Mouse (Mus musculus): ENCODE data around the gene Ccdc130. TPM values are rescaled to one million over a fixed set of nuclear protein-coding genes. Genes with fewer than 3 reads are reported as not detected.

Gene Ccdc130
- 10 to 100 TPM; 17.1 to 21.0 TPM for total RNA-seq (2023)

DNA sequence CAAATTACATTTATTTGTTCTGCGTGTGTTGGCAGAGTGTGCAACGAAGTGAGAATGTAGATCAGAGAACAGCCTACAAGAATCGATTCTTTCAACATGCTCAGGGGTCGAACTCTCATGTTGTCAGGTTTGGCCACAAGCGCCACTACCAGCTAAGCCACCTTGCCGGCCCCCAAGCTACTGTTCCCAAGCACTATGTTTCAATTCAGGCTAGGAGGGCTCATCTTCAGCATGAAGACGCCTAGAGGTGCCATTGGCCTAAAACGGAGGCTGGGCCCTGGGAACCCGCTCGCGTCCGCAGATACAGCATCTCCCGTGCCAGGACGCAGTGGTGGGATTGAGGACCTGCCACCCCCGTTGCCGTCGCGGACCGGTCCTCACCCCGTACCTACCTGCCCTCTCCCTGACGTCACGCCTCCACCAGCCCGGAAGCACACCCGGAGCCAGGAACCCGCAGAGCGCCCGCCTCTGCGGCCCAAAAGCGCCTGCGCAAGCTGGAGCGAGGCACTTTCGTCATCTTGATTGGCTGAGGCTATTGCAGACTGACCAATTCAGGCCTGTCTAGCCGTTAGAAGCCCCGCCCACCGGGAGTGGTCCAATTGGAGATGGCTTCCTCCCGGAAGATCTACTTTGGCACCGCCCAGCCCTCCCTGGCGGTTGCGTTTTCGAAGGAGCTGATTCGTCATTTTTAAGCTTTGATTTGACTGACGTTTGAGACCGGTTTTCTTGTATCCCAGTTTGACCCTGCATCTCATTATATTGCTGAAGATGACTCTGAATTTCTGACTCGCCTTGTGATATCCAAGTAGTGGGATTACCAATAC lies at the start of gene Ccdc130:
TSS of gene Ccdc130 (minus strand) at position 431 of the 824 bp plus-strand sequence.

DNA sequence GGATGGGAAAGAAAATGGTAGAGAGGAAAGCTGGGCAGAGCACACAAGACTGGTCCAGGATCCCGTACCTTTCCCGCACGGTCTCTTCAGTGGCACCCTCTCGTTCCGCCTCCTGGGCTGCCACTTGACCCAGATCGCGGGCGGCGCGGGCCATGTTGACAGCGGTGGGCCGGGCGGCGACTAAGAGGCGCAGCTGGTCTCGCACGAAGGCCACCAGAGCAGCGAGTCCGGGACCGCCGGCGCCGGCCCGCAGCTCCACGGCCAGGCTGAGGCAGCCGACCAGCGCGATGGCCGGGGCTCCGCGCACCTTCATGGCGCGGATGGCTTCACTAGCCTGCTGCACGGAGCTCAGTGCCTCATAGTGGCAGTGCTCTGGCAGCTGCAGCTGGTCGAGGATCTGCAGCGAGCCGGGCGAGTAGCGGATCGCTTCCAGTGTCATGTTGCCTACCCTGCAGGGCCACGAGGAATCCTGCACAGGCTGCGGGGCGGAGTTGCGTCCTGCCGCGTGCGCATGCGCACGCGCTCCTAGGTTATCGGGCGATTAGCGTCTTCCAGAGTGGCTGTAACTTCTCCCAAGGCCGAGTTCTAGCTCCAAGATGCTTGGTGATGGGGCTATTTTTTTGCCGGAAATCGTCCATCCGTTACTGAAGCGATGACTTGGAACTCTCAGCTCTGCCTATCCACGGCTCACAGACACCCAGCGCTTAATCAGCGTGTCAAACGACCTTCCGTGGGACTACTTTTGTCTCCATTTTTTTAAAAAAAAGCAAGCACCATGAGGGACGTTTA lies 13.2 kb downstream of the Ccdc130 start, which contains the start of gene Mri1:
TSS of gene Mri1 (minus strand) at position 505 of the 789 bp plus-strand sequence.

DNA sequence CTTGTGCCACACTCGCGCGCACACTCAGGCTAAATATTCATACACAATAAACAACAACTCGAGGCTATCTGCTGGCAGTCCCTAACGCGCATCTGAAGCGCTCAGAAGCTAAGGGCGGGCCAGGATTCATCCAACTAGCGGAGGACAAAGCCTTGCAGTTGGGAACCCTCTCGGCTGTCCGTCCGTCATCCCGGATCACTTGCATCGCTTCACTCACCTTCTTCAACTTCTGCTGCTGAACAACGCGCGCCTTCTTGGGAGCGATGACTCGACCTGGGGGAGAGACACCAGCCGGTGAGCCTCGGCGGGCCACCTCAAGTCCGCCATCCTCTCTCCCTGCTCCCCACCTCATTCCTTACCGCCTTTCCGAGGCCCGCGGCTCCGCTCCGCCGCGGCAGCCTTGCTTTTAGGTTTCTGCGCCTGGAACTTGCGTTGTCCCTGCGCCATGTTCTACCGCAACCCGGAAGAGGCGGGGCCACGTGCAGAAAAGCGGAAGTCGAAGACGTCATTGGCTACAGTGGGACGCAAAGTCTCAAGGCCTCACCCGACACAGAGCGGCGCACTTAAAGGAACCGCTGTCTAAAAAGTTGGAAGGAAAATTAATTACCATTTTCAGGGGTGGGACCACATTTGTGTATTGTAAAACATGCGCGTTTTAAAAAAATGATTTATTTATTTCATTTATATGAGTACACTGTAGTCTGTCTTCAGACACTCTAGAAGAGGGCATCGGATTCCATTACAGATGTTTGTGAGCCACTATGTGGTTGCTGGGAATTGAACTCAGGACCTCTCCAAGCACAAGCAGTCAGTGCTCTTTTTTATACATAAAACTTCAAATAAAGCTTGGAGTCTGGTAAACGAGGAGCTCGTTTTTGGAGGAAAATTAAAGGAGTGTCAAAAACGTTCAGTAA lies 20.7 kb downstream of the Ccdc130 start, which contains the start of gene D8Ertd738e:
TSS of gene D8Ertd738e (minus strand) at position 463 of the 914 bp plus-strand sequence.

DNA sequence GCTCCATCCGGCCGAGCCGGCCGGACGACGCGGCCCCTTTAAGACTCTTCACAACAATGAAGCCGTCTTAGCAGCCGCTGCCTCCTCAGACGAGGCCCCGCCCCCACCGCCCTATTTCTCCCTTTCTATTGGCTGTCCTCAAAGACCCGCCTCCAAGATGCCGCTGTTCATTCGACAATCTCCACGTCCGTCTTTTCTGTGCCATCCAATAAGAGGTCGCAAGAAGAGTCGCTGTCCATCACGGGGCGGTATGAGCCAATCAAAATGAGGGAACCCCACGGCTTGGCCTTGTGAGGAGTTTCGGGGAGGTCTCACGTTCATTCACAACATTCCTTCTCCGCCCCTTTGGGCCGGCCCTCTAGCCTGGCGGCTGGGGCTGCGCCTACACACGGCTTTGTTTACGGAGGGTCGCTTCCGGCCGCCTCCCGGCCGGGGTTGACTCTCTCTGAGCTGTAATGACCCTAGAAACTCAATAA lies 33.1 kb downstream of the Ccdc130 start, which contains the start of gene Zswim4:
TSS of gene Zswim4 (minus strand) at position 58 of the 476 bp plus-strand sequence.

Other genes starting within 250 kb of the Ccdc130 start
- not detected for gene Palm3, start 248.9 kb downstream of the Ccdc130 start, total RNA-seq (2023)
- 10 to 100 TPM; 13.8 to 15.3 TPM for gene Il27ra, start 227.8 kb downstream of the Ccdc130 start, total RNA-seq (2023)
- gene Rln3, start 225.4 kb downstream of the Ccdc130 start, total RNA-seq (2023), result not detected
- gene Gm10643, start 205.2 kb downstream of the Ccdc130 start, total RNA-seq (2023), result 1 to 10 TPM; 1.1 to 2.1 TPM
- 10 to 100 TPM; 57.0 to 63.2 TPM for gene Rfx1, start 203.5 kb downstream of the Ccdc130 start, total RNA-seq (2023)
- gene Dcaf15, start 165.6 kb downstream of the Ccdc130 start, total RNA-seq (2023), result 10 to 100 TPM; 30.4 to 30.5 TPM
- 1 to 10 TPM in 1 of 2 experiments, under 1 TPM in 1; 0.39 to 1.0 TPM for gene Podnl1, start 144.4 kb downstream of the Ccdc130 start, total RNA-seq (2023)
- gene Cc2d1a, start 122.4 kb downstream of the Ccdc130 start, total RNA-seq (2023), result 10 to 100 TPM; 23.8 to 30.1 TPM
- not detected for gene 4930432K21Rik, start 122.4 kb downstream of the Ccdc130 start, total RNA-seq (2023)
- gene Nanos3, start 85.2 kb downstream of the Ccdc130 start, total RNA-seq (2023), result not detected
- 10 to 100 TPM; 46.3 to 48.9 TPM for gene Zswim4, start 33.3 kb downstream of the Ccdc130 start, total RNA-seq (2023)
- gene D8Ertd738e, start 20.7 kb downstream of the Ccdc130 start, total RNA-seq (2023), result 100 to 1,000 TPM; 218 to 227 TPM
- gene Mri1, start 13.1 kb downstream of the Ccdc130 start, total RNA-seq (2023), result 10 to 100 TPM; 16.5 to 18.9 TPM
- gene Cacna1a, start 118.1 kb upstream of the Ccdc130 start, total RNA-seq (2023), result 1 to 10 TPM in 1 of 2 experiments, under 1 TPM in 1; 0.43 to 1.5 TPM

All from monocyte, adult 59 days (primary cell).